In genomic region chr17:12851689-12852088, GRCm38 (mm10) we compare ENCODE assay signal across 27 mouse cellular contexts. TPM values are rescaled to one million over a fixed set of nuclear protein-coding genes. Genes with fewer than 3 reads are reported as not detected.
DNase-seq lines count a peak whose midpoint lies in the region; ATAC-seq lines count a peak whose summit lies in the region.
"Had no signal": no experiment of that assay in that cellular context is flagged by ENCODE, and none has a peak within 500 bp of the region (broad histone marks: within the 10 kb centered on the region; RNA-seq: fewer than 3 reads in every experiment).

No protein-coding gene starts in this region.

- H3K36me3 ChIP-seq in kidney, embryonic 14.5 days (ENCODE audit: control insufficient read depth, insufficient read depth, low read length), result no peaks in the 10 kb centered on the region
- H3K36me3 ChIP-seq: heart, embryonic 12.5 days; hindbrain, embryonic 13.5 days; stomach, embryonic 15.5 days had no signal

- ATAC-seq in megakaryocyte-erythroid progenitor cell, adult 5-6 weeks (replicated peaks; ENCODE audit: low FRiP score, low TSS enrichment, poor library complexity, severe bottlenecking), result 0 out of 2 replicates have a peak, but pooled peaks have one; percentile 16
- ATAC-seq in kidney, embryonic 14.5 days (ENCODE audit: low FRiP score, low TSS enrichment), result no peak
- ATAC-seq: forebrain, embryonic 14.5 days; inflammation-experienced regulatory T-cells, adult 6 months had no signal

- H3K4me1 ChIP-seq in kidney, embryonic 14.5 days (ENCODE audit: control insufficient read depth, insufficient read depth, low read length), result no peaks in the 10 kb centered on the region
- H3K4me1 ChIP-seq: hindbrain, embryonic 13.5 days; stomach, embryonic 15.5 days had no signal

- WGBS in kidney, embryonic 14.5 days, result 72% methylated on average over 11 of the region's 11 CpGs

- no peak overlapping the region for H3K4me2 ChIP-seq in kidney, embryonic 14.5 days (replicated peaks; ENCODE audit: low read depth, low read length)
- H3K4me2 ChIP-seq: heart, embryonic 12.5 days; hindbrain, embryonic 13.5 days; liver, embryonic 11.5 days; stomach, embryonic 15.5 days had no signal

- no peaks in the 10 kb centered on the region for H3K27me3 ChIP-seq in kidney, embryonic 14.5 days (ENCODE audit: control insufficient read depth, insufficient read depth, low read length)
- H3K27me3 ChIP-seq: heart, embryonic 12.5 days; hindbrain, embryonic 13.5 days; stomach, embryonic 15.5 days had no signal

- H3K27ac ChIP-seq in kidney, embryonic 14.5 days (ENCODE audit: low read depth, low read length), result no peak overlapping the region
- H3K27ac ChIP-seq: gastrocnemius, adult 2 months; hindbrain, embryonic 13.5 days; stomach, embryonic 15.5 days had no signal

- H3K9ac ChIP-seq in kidney, embryonic 14.5 days (ENCODE audit: low read depth, low read length), result no peak overlapping the region
- H3K9ac ChIP-seq: heart, embryonic 12.5 days; hindbrain, embryonic 13.5 days; stomach, embryonic 15.5 days had no signal

- DNase-seq in left cerebral cortex, postnatal 14 days (ENCODE audit: low spot score in 2 of 2), result peak; percentile 52 to 57
- no peak for DNase-seq in left cerebral cortex, postnatal 10 days (ENCODE audit: extremely low spot score in 1 of 2, low spot score in 2 of 2)
- DNase-seq in frontal cortex, postnatal 36 days (ENCODE audit: low spot score in 2 of 2), result peak; percentile 69 to 71
- DNase-seq in layer of hippocampus, adult 9-10 months (ENCODE audit: low spot score), result peak; percentile 52
- DNase-seq in ovary, adult 18-20 months (ENCODE audit: low spot score), result no peak
- DNase-seq: adrenal gland, postnatal 25 days; B cell, adult 2 months; cerebellum, adult 2 months; gastrocnemius, adult 2 months; kidney, adult 8-10 months; kidney, postnatal 36 days; lung, adult 2 months; retina, postnatal 1 day; thymus, adult 18-20 months; thymus, postnatal 4 days had no signal

- no peak overlapping the region for H3K4me3 ChIP-seq in kidney, embryonic 14.5 days (ENCODE audit: low read length)
- H3K4me3 ChIP-seq: gastrocnemius, adult 2 months; heart, embryonic 12.5 days; hindbrain, embryonic 13.5 days; megakaryocyte, embryonic 14.5 days; stomach, embryonic 15.5 days had no signal

- no peaks in the 10 kb centered on the region for H3K9me3 ChIP-seq in kidney, embryonic 14.5 days (ENCODE audit: control insufficient read depth, low read length)
- H3K9me3 ChIP-seq: heart, embryonic 12.5 days; hindbrain, embryonic 13.5 days; stomach, embryonic 15.5 days had no signal

- intact Hi-C loops in left cerebral cortex, postnatal 14 days (cut with DNase I), result no loop called here
- intact Hi-C loops in left cerebral cortex, postnatal 10 days (cut with DNase I), result no loop called here

RNA-seq across cellular contexts. Expression of gene Mas1, which starts 16.3 kb away (rescaled TPM):
- 10 to 100 TPM; 25.5 to 26.0 TPM for total RNA-seq in left cerebral cortex, postnatal 14 days (2021)
- total RNA-seq in left cerebral cortex, postnatal 10 days (2021), result 10 to 100 TPM; 14.6 to 16.6 TPM
- total RNA-seq in megakaryocyte-erythroid progenitor cell, adult 5-6 weeks (2014; fragmentation: Nextera tagmentation), result not detected in 2 replicates
- not detected in 2 replicates for total RNA-seq in megakaryocyte-erythroid progenitor cell, adult 5-6 weeks (2017)
- polyA plus RNA-seq in kidney, embryonic 14.5 days (2014; fragmentation: Nextera tagmentation; extraction: Ambion mirVana), result 0.26 and 0.66 TPM in 2 replicates
- total RNA-seq: adrenal gland, postnatal 25 days; midbrain, postnatal 0 days had no signal
- polyA plus RNA-seq: forebrain, embryonic 14.5 days had no signal

RNA-seq across cellular contexts. Expression of gene Mrgprh, which starts 24.1 kb away (rescaled TPM):
- under 1 TPM; 0.29 to 0.44 TPM for total RNA-seq in left cerebral cortex, postnatal 14 days (2021)
- under 1 TPM in 1 of 2 experiments, not detected in 1; 0.28 TPM for total RNA-seq in left cerebral cortex, postnatal 10 days (2021)
- not detected in 2 replicates for total RNA-seq in megakaryocyte-erythroid progenitor cell, adult 5-6 weeks (2014; fragmentation: Nextera tagmentation)
- not detected in 2 replicates for total RNA-seq in megakaryocyte-erythroid progenitor cell, adult 5-6 weeks (2017)
- polyA plus RNA-seq in kidney, embryonic 14.5 days (2014; fragmentation: Nextera tagmentation; extraction: Ambion mirVana), result not detected in 2 replicates
- total RNA-seq: adrenal gland, postnatal 25 days; midbrain, postnatal 0 days had no signal
- polyA plus RNA-seq: embryonic facial prominence, embryonic 11.5 days; forebrain, embryonic 14.5 days; heart, embryonic 12.5 days; hindbrain, embryonic 13.5 days; inflammation-experienced regulatory T-cells, adult 6 months; limb, embryonic 11.5 days; liver, embryonic 11.5 days; midbrain, postnatal 0 days had no signal

RNA-seq across cellular contexts. Expression of gene Pnldc1, which starts 58.3 kb away (rescaled TPM):
- 1 to 10 TPM; 1.8 to 5.8 TPM for total RNA-seq in left cerebral cortex, postnatal 14 days (2021)
- 1 to 10 TPM; 2.0 to 2.3 TPM for total RNA-seq in left cerebral cortex, postnatal 10 days (2021)
- total RNA-seq in megakaryocyte-erythroid progenitor cell, adult 5-6 weeks (2014; fragmentation: Nextera tagmentation), result 12.4 TPM in 1 of 2 replicates, not detected in the other
- total RNA-seq in megakaryocyte-erythroid progenitor cell, adult 5-6 weeks (2017), result 0.15 TPM in 1 of 2 replicates, not detected in the other
- 1.3 and 1.7 TPM in 2 replicates for polyA plus RNA-seq in kidney, embryonic 14.5 days (2014; fragmentation: Nextera tagmentation; extraction: Ambion mirVana)

Comparison
In these comparisons a context has a peak if more than half of its experiments do, and no peak if none do; other contexts are left out.
1. DNase-seq: peak in left cerebral cortex, postnatal 14 days (2 of 2), frontal cortex, postnatal 36 days (2 of 2) and layer of hippocampus, adult 9-10 months (single experiment); none in left cerebral cortex, postnatal 10 days (0 of 2) and ovary, adult 18-20 months (single experiment).
2. RNA of gene Mas1, which starts 16.3 kb away (total RNA-seq): 25.5 to 26.0 TPM in left cerebral cortex, postnatal 14 days and 14.6 to 16.6 TPM in left cerebral cortex, postnatal 10 days; not detected in megakaryocyte-erythroid progenitor cell, adult 5-6 weeks; every median in the first group is over 10 times any median in the second.